Mouse (Mus musculus): Measurements from ENCODE around the gene Hmcn2.

DNA sequence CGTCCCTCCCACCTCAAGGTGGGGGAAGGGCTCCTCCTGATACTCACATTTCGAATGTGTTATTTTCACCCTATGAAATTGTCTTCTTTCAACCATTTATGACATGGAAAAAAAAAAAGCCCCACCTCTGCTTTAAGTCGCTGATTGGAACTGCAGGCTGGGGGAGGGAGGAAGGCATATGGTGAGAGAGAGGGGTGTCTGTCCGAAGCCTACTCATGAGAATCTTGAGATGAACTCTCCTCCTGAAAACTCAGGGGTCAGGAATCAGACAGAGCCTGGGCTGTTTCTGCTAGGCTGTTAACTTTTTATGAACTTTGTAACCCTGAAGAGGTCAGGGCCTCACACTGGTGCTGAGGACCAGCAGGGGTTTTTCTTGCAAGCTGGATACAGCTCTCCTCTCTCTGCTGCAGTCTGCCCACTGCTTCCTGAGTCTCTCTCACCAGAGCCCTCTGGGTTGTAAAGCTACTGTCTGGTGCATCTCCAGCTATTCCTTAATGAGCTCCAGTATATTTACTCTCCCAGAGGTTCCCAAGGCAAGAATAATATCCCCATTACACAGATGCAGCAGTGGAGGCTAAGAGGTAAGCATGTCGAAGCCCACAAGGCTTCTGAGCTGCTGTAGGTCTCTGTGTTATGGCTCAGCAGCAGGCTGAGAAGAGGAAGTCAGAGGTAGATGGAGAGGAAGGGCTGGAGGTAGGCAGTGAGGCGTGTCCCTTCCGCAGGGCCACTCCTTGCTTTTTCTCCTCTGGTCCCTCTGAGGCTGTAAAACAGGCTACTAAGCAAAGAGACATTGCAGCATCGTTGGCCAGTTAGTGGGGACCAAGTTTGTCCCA is 149.7 kb downstream of the Hmcn2 start:
- TF ChIP-seq CTCF (IDR thresholded peaks at IDR 0.05; ENCODE audit: borderline replicate concordance, insufficient read depth, low read length) = no peak
- no peak for TF ChIP-seq POLR2A (IDR thresholded peaks at IDR 0.05; ENCODE audit: low read depth, low read length)

All from embryonic fibroblast, embryonic 13.5 days (primary cell).